Mouse (Mus musculus) brown adipose tissue, adult 24 weeks (tissue): ENCODE results near the gene Rab10. TPM values are rescaled to one million over a fixed set of nuclear protein-coding genes. Genes with fewer than 3 reads are reported as not detected.

ENCODE experiments used
- H3K27ac ChIP-seq: fragments of 200-500 bp; replicated peaks from 2 replicates; pipeline ENCODE4 v1.5.1; 2012; ENCODE audit warnings: low read depth, mild to moderate bottlenecking, low read length
- H3K4me1 ChIP-seq: fragments of 200-500 bp; 2 replicates; pipeline ENCODE4 v1.6.1; 2012; ENCODE audit warnings: low read length, mixed read lengths; ENCODE audit not compliant: control insufficient read depth, insufficient read depth, insufficient read length
- H3K4me3 ChIP-seq: fragments of 200-500 bp; 2 replicates; pipeline ENCODE4 v1.5.1; 2012; ENCODE audit warnings: low read depth, mild to moderate bottlenecking, low read length, moderate library complexity; ENCODE audit not compliant: insufficient read depth
- polyA plus RNA-seq: library from polyadenylated mRNA; stranded (reverse); fragments of >200 nt; gene quantifications from 2 replicates; pipeline ENCODE4 v1.2.4, GENCODE M21; 2012; ENCODE audit not compliant: missing spikeins, insufficient read depth, insufficient read length

Rab10 gene
- polyA plus RNA-seq, 1 experiment, result 102 TPM

GRCm38 (mm10) chr12:3236163-3236641 lies 73.6 kb downstream of the Rab10 start:
- no peak overlapping the region for H3K27ac ChIP-seq
- H3K4me3 ChIP-seq, result peak overlapping the region; percentile 86
- no peaks in the 10 kb centered on the region for H3K4me1 ChIP-seq

GRCm38 (mm10) chr12:3235646-3236161 lies 74.1 kb downstream of the Rab10 start:
- Histone ChIP-seq H3K27ac (peak overlapping the region; percentile 90), H3K4me3 (peak overlapping the region; percentile 86), H3K4me1 (no peaks in the 10 kb centered on the region)

- Histone ChIP-seq H3K27ac (no peak overlapping the region), H3K4me1 (no peaks in the 10 kb centered on the region), H3K4me3 (peak overlapping the region; percentile 86)
Measured at GRCm38 (mm10) chr12:3235124-3235631, 74.6 kb downstream of the Rab10 start.

GRCm38 (mm10) chr12:3234061-3234460 lies 75.7 kb downstream of the Rab10 start:
- H3K4me3 ChIP-seq, result no peak overlapping the region
- no peak overlapping the region for H3K27ac ChIP-seq
- no peaks in the 10 kb centered on the region for H3K4me1 ChIP-seq

- no peak overlapping the region for H3K4me3 ChIP-seq
- no peak overlapping the region for H3K27ac ChIP-seq
- H3K4me1 ChIP-seq, result no peaks in the 10 kb centered on the region
Measured at GRCm38 (mm10) chr12:3223352-3223751, 86.4 kb downstream of the Rab10 start.

GRCm38 (mm10) chr12:3210181-3210580 lies 99.6 kb downstream of the Rab10 start:
- H3K27ac ChIP-seq, result no peak overlapping the region

GRCm38 (mm10) chr12:3209163-3209562 lies 100.6 kb downstream of the Rab10 start:
- H3K4me3 ChIP-seq, result no peak overlapping the region
- no peaks in the 10 kb centered on the region for H3K4me1 ChIP-seq
- H3K27ac ChIP-seq, result no peak overlapping the region

More at GRCm38 (mm10) chr12:3210181-3210580, 99.6 kb downstream of the Rab10 start:
- no peak overlapping the region for H3K4me3 ChIP-seq
- H3K4me1 ChIP-seq, result no peaks in the 10 kb centered on the region

Other genes with a start within 250 kb of the Rab10 start
- gene Kif3c, start 55.2 kb upstream of the Rab10 start, polyA plus RNA-seq, result 2.2 and 2.4 TPM in 2 replicates
- gene Asxl2, start 116.9 kb upstream of the Rab10 start, polyA plus RNA-seq, result 6.8 and 8.9 TPM in 2 replicates